Mouse (Mus musculus) CD4-positive helper T cell, adult 2 months (primary cell): ENCODE measurements around the gene Rad21l.

Experiments
- DNase-seq: peaks from one replicate; pipeline ENCODE4 v3.0.0-alpha.2; 2012; ENCODE audit warnings: low read depth, missing footprints, low spot score

Rad21l gene

DNA sequence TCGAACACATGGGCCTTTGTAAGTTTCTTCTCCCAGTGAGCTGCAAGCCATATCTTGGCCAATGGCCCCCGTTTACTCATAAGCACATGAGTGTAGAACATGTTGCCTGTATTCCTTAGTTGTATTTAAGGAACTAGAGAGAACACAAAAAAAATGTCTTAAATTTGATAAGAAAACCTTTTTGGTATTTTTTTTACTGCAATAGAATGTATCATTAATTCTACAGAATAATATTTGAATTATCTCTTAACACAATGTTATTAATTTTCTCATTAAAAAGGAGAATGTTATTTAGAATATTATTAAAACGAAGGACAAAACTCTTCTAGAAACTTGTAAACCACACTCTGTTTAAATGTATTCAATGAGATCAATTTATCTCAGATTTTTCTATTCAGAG, at the start of gene Rad21l:
Rad21l (minus strand) TSS at position 101 of the 400 bp plus-strand sequence.
- DNase-seq = no peak

GRCm38 (mm10) chr2:151716318-151717055, 48.2 kb upstream of the Rad21l start:
- DNase-seq = no peak

DNA sequence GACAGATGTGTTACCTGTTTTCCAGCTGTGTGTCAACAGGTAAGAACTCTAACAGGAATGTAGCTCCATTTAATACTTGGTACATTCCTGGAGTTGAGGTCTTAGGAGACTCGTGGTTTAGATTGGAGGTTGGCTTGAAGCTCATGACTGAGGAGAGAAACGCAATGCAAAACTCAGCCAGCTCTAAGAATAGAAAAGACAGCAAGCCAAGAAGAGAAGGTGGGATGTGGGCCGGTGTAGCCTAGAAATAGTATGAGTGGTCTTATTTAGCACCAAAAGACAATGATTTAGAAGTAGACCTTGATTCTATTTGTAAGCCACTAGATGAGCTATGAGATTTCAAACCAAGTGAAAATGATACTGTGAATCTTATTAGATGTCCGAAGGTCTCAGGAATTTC, 47.2 kb upstream of the Rad21l start:
- DNase-seq = no peak

- no peak for DNase-seq
These were observed 44.3 kb upstream of the Rad21l start for GRCm38 (mm10) chr2:151712647-151713046.

DNA sequence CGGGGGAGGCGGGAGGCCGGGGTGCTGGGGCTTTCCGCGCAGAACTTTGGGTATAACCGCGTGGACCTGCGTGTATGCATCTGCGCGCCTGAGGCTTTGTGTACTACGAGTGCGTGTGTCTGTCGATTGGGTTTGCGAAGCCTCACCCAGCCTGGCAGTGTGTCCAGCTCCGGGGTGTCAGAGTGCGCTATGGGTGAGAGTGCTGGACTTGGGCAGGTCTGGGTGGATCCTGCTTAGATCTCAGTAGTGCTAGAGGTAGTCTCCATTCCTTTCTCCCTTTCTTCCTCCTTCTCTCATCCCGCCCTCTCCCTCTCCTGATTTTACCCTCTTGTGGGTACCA, 34.5 kb upstream of the Rad21l start:
- no peak for DNase-seq

- DNase-seq = no peak
These were observed 34.0 kb upstream of the Rad21l start for GRCm38 (mm10) chr2:151702146-151702850.

- DNase-seq = no peak
These were observed 33.2 kb upstream of the Rad21l start, which contains the start of gene Tmem74b for GRCm38 (mm10) chr2:151701231-151702145. Gene Tmem74b (plus strand): TSS chr2:151702008.

- no peak for DNase-seq
These were observed 14.6 kb upstream of the Rad21l start for GRCm38 (mm10) chr2:151682976-151683375.

GRCm38 (mm10) chr2:151682357-151682756, 14.0 kb upstream of the Rad21l start:
- peak; percentile 34 for DNase-seq

- peak; percentile 10 for DNase-seq
These were observed 7.9 kb upstream of the Rad21l start for GRCm38 (mm10) chr2:151676234-151676633.

DNA sequence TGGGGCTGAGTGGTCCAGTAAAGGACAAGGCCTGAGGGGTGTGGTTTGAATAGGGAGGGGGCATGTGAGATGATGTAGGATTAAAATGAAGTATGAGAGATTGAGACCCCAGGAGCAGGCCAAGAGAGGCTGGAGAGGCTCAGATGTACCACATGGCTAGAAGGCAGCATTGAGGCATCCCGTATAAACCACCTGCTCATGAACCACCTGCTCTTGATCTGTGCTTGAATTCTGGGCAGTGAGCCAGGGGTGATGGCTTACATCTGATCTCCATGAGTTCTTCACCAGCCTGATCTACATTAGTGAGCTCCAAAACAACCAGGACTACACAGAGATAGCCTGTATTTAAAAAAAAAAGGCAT, 2.6 kb upstream of the Rad21l start:
- DNase-seq = no peak

GRCm38 (mm10) chr2:151670026-151670967, 2.0 kb upstream of the Rad21l start:
- no peak for DNase-seq

DNA sequence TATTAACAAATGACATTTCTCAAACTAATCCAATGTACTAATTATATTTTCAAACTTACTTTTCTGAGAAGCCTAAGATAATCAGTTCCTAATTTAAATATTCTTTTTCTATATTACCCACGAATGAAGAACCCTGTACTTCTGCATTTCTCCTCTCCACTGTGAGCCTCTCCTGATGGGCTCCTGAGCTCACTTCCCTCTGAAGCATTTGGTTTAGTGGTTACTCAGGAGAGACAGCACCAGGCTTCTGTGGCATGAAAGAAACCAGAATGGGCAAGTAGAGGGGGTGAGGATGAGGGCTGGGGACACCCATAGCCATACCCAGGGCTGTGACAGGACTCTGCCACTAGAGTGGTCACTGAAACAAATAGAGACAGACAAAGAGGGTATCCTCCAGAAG, 16.3 kb downstream of the Rad21l start:
- no peak for DNase-seq

DNA sequence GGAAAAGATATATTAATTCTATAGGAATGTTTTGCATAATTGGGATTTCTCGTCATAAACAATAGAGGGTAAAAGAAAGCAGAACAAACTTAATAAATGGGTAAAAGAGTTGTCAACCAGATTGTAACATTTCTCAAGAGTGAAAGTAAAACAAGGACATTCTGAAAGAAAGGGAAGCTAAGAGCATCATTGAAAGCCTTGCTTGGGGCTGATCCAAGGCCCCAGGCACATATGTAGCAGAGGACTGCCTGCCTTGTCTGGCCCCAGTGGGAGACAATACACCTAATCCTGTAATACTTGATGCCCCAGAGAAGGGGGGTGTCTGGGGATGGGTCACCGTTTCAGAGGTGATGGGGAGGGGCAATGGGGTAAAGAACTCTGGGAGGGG, 32.3 kb downstream of the Rad21l start:
- no peak for DNase-seq

GRCm38 (mm10) chr2:151635362-151636014, 32.8 kb downstream of the Rad21l start:
- no peak for DNase-seq

- no peak for DNase-seq
These were observed 33.4 kb downstream of the Rad21l start for GRCm38 (mm10) chr2:151634903-151635302.

- no peak for DNase-seq
These were observed 35.4 kb downstream of the Rad21l start for GRCm38 (mm10) chr2:151632982-151633381.

- DNase-seq = peak; percentile 40
These were observed 36.0 kb downstream of the Rad21l start, which contains the start of gene Snph for GRCm38 (mm10) chr2:151632159-151632814. Gene Snph (minus strand): TSS chr2:151632593.

GRCm38 (mm10) chr2:151631406-151632158, 36.8 kb downstream of the Rad21l start:
- no peak for DNase-seq
